Mouse (Mus musculus): ENCODE data around the gene Tmx4.
A peak's percentile ranks its signal among the peaks of the same experiment; 100 is the strongest.
"Not testable (repeated sequence)": the region's sequence is repeated elsewhere in the genome, so short reads cannot be mapped to it uniquely, and the experiment has no call there.

The Tmx4 gene

DNA sequence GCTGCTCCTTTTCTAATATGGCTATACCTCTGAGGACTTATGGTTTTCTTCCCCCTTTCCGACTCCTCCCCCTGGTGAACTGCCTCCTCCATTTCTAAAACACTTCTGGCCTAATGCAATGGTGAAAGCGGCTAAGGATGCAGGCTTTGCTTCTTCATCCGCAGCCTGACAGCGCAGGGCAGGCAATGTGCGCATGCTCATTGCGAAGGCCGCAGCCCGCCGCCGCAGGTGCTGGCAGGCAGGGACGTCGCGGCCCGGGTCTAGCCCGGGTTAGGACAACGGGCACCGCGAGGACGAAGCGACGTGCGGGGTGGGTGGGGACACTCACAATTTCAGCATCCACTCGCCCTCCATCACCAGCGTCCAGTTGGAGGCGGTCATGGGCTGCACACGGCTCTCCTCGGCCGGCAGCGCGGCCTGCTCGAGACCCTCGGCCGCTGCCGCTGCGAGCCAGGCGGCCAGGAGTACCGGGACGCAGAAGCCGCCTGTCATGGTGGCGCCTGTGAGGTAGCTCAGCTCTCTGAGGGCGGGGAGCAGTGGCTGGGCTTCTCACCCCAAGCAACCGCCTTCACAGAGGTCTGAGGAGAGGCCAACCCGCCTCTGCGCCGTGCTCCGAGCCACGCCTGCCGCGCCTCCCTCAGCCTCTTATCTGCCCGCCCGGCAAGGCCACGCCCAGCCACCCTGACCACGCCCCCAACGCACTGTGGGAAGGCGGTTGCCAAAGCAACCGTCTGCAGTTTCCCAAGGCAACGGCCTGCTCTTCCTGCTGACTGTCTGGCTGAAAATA, at the start of gene Tmx4:
Gene Tmx4 (minus strand): TSS at position 632 of the 787 bp plus-strand sequence.
- peak; percentile 99 for DNase-seq (ENCODE audit: low spot score)

DNA sequence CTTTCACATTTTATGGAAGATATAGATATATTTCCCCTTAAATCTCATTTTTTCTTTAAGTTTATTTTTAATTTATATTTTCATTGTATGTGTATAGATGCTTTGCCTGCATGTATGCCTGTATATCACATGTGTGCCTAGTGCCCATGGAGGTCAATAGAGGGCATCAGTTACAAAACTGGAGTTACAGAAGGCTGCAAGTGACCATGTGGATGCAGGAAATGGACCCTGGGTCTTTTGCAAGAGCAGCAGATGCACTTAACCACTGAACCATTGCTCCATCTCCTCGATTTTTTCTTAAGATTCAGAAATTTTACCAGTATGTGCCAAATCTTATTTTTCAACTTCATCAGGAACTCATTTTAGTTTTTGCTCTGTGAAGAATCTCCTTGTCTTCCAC, 48.2 kb upstream of the Tmx4 start:
- no peak for DNase-seq (ENCODE audit: low spot score)

DNA sequence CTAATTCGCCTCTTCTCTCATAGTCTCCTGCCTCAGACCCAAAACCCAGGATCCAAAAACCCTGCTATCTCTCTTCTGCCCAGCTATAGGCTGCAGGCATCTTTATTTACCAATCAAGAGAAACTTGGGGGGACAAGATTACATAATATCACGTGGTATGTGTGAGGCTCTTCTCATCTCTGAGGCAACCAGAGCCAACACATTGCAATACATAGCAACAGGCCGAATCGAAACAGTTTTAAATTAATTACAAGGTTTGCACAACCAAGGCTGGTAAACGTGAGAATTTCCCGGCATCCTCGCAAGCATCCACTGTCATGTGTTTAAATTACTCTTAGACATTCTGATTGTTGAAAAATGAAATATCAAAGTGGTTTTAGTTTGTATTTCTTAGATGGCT, 47.1 kb upstream of the Tmx4 start:
- DNase-seq (ENCODE audit: low spot score) = no peak

DNA sequence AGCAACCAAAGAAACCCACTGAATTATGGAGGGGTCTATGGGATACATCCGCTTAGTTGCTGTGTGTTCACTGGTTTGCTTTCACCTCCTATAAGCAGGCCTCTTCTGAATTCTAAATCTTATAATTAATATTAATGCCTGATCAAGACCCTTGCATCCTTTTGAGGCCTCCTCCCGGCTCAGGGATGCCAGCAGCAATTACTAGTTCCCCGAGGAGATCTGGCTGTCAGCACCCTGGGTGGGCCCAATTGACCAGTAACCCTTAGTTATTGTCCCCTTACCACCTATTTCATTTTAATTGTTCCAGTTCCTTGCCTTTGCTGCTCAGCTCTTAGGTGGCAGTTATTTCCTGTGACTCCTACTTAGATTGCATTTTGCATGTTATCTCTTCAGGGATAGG, 38.4 kb upstream of the Tmx4 start:
- DNase-seq (ENCODE audit: low spot score) = no peak

DNA sequence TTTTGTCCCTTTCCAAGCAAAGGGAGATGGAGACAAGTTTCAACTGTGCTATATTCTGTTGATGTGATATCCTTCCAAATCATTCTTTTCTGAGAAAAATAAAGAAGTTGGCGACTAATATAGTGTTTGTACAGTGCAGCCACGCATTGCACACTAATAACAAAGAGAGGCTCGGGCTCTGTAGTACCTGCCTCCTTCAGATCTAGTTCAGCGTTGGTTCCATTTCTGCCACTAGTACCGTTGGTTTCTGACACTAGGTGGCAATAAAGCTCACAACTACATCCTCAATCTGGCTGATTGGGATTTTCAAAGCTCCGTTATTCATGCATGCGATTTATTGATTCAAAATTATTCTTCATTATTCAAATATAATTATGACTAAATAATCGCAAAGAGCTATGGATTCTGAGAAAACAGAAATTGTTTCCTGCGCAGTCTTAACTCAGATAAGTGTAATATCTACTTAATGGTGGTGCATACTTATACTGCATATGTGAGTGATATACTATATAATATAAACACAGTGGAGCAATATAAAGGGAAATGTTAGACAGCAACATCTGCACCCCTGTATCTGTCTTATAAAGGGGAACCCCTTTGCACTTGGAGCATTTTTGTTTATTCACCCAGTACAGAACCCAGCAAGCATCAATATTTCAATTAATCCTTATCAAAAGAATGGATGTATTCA, 37.5 kb upstream of the Tmx4 start:
- DNase-seq (ENCODE audit: low spot score) = no peak

DNA sequence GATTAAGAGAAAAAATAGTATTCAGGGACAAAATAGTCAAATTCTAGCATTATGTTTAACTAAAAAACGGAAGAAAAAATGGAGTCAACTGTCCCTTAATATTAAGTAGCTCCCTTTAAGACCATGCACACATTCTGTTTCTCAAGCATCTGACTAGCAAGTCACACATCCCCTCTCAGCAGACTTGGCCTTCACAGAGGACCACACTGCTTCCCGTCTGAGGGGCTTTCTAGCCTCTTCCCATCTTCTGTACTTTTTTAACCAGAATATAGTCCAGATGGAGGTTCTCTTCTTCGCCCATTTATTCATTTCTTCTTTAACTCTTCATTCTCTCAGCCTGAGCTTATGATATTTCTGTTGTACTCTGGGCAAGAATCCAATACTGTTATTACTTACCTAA, 35.6 kb upstream of the Tmx4 start:
- DNase-seq (ENCODE audit: low spot score) = no peak

DNA sequence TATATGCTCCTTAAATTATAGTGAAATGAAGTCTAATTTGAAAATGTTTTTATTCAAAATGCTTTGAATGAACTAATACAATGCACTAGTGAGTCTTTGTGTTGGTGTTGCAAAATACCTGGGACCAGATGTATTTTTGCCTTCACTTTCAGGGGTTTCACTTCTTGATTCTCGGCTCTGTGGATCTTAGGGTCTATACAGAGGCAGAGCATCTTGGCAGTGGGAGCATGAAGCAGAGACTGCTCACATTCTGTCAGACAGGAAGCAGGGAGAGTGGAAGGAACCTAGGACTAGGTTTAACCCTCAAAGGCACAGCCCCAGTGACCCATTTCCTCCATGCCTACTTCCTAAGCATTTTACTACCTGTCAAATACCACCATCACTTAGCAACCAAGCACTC, 31.5 kb upstream of the Tmx4 start:
- no peak for DNase-seq (ENCODE audit: low spot score)

DNA sequence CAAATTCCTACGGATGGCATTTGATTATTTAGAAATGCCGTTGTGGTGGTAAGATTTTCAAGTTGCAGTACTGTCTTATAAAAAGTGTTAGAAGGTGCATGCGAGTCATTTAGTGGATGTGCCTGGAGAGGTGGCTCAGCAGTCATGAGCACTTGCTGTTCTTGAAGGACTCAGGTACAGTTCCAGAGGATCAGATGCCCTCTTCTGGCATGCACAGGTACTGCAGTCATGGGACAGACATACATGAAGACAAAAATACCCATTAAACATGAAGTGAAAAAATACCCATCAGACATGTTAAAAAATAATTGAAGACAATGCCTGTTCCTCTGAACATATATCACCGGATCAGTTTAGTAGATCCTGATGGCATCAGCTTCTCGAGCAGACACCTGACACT, 29.7 kb upstream of the Tmx4 start:
- DNase-seq (ENCODE audit: low spot score) = peak; percentile 49

DNA sequence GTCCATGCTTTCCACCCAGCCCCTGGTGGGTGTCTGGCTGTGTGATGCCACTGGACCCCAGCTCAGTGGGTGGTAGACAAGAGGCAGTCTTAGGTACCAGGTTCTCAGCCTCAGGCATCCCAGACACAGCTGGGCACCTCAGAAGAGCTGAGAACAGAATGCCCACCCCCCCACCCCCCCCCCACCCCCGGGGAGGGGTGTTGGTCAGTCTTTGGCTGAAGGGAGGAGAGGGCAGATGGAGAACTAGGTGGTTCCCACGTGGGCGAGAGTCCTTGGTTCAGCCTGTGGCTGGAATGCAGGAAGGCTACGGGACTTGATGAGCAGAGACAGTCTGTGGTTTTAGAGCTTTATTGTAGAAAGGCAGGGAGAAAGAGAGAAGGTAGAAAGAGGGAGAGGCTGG, 12.5 kb upstream of the Tmx4 start:
- no peak for DNase-seq (ENCODE audit: low spot score)

DNA sequence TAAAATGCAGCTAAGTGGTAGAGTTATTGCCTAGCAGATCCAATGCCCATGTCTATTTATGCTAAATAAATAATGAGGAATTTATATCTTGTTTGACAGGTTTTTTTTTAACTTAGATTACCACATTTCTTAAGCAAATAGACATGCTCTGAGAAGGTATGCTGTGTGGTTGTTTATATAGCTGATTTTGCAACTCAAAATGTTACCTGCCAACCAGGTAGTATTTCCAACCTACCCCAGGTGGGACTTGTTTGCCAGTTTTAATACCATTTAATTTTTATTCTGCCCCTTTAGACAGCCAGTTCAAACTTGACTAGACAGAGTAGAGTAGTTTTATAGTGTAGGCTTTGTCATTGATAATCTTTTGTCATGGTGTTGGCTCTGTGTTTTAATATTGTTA, 10.7 kb upstream of the Tmx4 start:
- no peak for DNase-seq (ENCODE audit: low spot score)

DNA sequence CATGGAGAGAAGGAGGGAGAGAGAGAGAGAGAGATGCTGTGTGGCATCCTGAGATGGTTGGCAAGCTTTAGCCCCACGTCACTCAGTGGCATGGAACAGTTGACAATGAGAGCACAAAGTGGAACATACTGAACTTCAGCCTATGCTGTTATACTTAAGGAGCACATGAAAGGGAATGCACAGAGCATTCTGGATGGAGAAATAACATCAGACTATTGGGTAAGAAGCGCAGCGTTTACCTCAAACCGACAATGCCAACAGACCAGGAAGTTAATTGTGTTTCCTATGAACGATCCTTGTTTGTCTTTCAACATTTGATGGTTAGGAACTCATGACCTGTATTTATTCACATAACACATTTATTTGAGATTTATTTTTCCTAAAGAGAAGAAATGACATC, 8.8 kb upstream of the Tmx4 start:
- DNase-seq (ENCODE audit: low spot score) = no peak

DNA sequence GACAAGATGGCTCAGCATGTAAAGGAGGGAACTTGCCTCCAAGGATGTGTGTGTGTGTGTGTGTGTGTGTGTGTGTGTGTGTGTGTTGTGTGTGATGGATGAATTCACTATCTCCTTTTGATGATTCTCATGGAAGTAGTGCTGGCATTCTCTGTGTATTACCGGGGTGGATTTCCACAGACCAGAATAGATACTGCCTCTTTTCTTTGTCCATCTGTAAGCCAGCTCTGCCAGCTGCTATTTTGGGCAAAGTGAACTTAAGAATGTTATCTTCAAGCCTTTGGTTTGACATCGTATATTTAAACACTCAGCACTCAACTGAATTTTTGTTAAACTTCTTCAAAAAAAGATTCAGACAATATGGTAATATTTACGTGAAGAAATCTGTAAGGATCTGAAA, 5.1 kb upstream of the Tmx4 start:
- DNase-seq (ENCODE audit: low spot score) = no peak

DNA sequence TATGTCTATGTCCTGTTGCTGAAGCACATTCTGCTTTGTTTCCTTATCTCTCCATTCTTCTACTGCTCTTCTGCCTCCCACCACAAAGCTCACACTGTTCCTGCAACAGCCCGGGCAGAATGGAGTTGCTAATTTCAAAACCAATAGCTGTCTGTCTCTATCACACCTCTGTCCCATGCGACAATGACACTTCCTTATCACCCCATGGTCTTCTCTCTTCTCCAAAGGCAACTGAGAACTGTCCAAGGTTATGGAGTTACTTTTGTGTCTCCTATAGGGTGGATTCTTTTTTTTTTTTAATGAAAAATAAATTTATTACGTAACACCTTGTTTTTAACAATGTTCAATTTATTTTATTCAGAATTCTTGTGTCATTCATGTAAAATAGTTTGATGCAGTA, 1.8 kb upstream of the Tmx4 start:
- no peak for DNase-seq (ENCODE audit: low spot score)

DNA sequence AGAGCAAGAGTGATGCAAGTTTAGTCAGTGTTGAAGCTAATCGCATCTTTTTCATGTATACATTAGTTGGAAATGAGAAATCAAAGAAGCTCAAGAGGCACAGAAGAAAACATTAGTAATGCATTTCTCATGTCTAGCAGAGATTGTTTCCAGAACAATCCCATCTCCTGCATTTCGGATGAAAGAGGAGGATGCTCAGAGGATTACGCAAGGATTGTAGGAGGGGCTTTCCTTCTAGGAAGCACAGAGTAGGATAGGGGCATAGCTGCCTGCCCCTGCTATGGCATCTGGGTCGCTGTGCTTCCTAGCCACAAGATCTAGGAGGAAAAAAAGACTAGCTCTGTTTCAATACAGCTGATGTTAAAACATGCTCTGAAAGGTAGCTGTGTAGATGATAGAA, 1.2 kb upstream of the Tmx4 start:
- DNase-seq (ENCODE audit: low spot score) = no peak

DNA sequence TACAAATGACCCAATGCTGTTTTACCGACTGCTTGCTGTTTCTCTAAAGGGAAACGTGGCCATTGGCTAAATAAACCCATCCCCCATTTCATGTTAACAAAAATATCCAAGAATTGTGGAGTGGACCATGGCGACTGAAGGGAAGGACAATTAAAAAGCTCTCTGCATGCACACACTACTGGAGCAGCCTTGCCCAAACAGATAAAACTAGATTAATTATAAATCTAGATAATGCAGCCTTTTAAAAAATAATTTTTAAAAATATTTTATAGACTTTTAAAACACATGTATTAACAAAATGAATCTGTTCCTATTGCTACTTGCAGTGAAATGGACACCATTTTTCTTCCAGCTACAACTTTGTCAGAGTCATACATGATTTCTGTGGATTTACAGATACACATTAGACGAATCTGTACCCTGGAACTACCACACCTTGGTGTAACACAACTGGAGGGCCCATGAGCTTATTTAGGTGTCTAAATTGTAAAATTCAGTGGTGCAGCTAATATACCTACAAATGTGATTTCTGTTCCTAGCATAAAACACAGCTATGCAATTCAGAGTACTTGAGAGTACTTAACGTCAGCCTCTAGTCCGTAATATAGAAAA, 462 bp upstream of the Tmx4 start:
- DNase-seq (ENCODE audit: low spot score) = no peak

DNA sequence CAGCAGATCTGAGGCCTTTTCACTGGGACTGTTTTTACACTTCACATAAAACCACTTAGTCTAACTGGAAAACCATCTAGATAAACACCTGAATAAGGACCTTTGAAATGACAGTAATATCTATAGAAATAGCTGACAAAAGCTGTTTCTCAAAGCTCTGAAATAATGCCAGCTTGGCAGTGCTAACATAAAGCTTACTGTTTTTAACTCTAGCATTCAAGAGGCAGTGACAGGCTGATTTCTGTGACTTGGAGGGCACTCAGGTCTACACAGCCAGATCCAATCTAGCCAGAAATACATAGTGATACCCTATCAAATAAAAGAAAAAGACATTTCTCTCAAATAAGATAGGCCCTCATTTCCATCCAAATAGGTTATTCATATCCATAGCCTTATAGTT, 1.6 kb downstream of the Tmx4 start:
- DNase-seq (ENCODE audit: low spot score) = no peak

DNA sequence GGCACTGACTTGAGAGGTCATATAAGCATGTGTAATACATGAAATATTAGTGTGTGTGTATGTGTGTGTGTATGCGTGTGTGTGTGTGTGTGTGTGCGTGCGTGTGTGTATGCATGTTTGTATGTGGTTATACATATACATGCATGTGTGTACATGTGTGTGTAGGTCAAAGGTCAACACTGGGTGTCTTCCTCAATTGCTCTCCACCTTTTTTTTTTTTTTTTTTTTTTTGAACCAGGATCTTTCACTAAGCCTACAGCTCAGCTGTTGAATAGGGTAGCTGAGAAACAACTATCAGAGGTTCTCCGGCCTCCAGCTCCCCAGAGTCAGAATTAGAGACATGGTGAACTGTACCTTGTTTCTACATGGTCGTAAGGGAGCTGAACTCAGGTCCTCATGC, 2.6 kb downstream of the Tmx4 start:
- no peak for DNase-seq (ENCODE audit: low spot score)

DNA sequence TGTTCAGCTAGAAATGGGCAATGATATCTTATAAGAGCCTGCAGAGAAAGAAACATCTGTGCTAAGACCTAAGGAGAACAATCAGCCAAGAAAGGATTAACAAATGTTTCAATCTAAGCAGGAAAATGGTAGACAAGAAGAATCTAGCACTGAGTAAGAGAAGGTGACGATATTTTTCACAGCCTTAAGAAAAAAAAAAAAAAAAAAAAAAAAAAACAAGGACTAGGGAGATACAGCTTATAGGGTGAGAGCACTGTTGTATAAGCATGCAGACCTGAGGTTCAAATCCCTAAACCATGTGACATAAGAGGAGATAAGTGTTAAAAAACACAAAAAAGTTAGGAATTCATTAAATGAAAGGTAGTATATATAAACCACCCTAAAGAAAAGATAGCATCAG, 3.5 kb downstream of the Tmx4 start:
- DNase-seq (ENCODE audit: low spot score) = no peak

DNA sequence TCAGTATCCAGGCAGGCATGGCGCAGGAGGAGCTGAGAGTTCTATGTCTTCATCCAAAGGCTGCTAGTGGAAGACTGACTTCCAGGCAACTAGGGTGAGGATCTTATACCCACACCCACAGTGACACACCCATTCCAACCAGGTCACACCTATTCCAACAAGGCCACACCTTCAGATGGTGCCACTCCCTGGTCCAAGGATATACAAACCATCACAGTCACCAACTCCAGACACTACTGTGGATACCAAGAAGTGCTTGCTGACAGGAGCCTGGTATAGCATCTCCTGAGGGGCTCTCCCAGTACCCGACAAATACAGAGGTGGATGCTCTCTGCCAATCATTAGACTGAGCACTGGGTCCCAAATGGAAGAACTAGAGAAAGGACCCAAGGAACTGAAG, 15.4 kb downstream of the Tmx4 start:
- not testable (repeated sequence) for DNase-seq (ENCODE audit: low spot score)

DNA sequence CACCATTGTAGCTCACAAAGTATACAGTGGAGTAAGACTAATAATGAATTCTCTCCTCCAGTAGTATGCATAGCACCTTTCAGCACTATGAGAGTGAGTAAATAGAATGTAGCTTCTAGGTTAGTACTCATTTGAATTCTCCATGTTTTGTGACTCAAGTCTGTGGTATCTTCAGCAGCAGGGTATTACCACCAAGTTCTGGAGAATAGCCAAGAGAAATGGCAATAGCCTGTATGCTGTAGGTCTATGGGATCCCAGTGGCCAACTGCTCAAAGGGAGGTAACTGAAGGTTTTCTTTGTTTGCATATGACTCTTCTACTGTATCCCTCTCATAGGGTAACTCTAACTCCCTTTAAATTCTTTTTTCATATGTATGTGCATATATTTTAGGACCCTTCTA, 39.0 kb downstream of the Tmx4 start:
- DNase-seq (ENCODE audit: low spot score) = no peak

DNA sequence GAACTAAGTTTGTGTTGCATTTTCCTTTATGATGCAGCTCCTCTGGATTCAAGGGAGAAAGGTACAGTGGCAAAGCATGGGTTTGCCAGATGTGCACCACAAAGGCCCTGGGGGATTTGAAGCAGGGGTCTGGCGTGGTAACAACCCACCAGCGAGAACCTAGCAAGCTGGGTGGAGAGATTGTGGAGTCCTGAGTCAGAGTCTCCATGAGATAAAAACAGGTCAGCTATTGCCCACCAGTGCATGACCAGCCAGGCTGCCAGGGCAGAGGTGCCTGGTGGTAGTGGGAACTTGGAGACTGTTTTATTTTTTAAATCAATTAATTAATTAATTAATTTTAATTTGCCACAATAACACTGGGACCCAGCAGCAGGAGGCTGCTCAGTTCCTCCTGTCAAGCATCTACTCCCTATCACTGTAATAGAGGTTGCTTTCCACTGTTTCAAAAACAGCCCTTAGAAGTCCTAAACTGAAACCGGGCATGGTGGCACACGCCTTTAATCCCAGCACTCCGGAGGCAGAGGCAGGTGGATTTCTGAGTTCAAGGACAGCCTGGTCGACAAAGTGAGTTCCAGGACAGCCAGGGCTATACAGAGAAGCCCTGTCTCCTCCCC, 52.8 kb downstream of the Tmx4 start:
- DNase-seq (ENCODE audit: low spot score) = no peak

DNA sequence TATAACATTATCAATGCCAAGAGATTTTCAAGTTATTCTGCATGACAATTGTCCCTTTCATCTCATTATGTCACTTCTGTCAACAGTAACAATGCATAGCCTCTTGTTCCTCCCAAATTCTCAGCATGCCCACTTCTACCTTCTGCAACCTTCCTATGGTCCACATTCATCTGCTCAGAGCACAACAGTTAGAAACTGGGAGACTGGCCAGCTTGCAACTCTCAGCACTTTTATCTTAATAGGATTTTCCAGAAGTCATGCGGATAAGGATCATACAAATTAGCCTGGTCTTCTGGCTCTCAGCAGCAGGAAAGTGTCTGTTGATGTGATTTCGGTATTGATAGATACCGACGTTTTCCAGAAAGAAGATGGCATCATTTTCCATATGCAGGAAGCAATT, 58.7 kb downstream of the Tmx4 start:
- no peak for DNase-seq (ENCODE audit: low spot score)

DNA sequence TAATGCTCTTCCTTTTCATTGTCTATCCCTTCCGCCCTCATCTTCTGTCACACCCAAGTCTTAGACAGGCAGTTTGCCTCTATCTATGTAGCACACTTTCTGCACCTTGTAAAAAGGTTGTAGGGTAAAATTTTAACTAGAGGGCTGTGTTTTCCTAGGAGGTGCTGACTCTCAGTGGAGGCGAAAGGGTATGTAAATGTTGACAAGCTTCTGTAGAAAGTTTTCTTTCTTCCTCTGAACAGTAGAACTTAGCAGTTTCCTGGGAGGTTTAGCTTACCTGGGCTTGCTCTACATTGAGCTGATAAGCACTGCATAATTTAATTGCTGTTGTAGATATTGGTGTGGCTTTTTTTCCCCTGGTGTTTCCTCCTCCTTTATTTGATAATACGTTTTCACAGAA, 84.5 kb downstream of the Tmx4 start:
- DNase-seq (ENCODE audit: low spot score) = no peak
